Mouse (Mus musculus): Measurements from ENCODE around the gene Olfr1382.
"Not testable (repeated sequence)": the region's sequence is repeated elsewhere in the genome, so short reads cannot be mapped to it uniquely, and the experiment has no call there.

Olfr1382 gene

GRCm38 (mm10) chr11:49527947-49528346 lies at the start of gene Olfr1382:
Gene Olfr1382, plus strand, starts transcription at chr11:49528247.
- DNase-seq (ENCODE audit: low spot score in 2 of 2), result no peak

GRCm38 (mm10) chr11:49485973-49486372 lies 42.1 kb upstream of the Olfr1382 start:
- DNase-seq (ENCODE audit: low spot score in 2 of 2), result no peak

GRCm38 (mm10) chr11:49488770-49489169 lies 39.3 kb upstream of the Olfr1382 start, which contains the start of gene Olfr1385:
Gene Olfr1385, plus strand, starts transcription at chr11:49489070.
- not testable (repeated sequence) for DNase-seq (ENCODE audit: low spot score in 2 of 2)

GRCm38 (mm10) chr11:49518086-49518485 lies 10.0 kb upstream of the Olfr1382 start:
- no peak for DNase-seq (ENCODE audit: low spot score in 2 of 2)

- no peak for DNase-seq (ENCODE audit: low spot score in 2 of 2)
Measured at GRCm38 (mm10) chr11:49519348-49519747, 8.7 kb upstream of the Olfr1382 start, which contains the start of gene Olfr1383. Gene Olfr1383, plus strand, starts transcription at chr11:49519648.

- no peak for DNase-seq (ENCODE audit: low spot score in 2 of 2)
Measured at GRCm38 (mm10) chr11:49532761-49533160, 4.7 kb downstream of the Olfr1382 start.

- not testable (repeated sequence) for DNase-seq (ENCODE audit: low spot score in 2 of 2)
Measured at GRCm38 (mm10) chr11:49536631-49537030, 8.6 kb downstream of the Olfr1382 start.

- not testable (repeated sequence) for DNase-seq (ENCODE audit: low spot score in 2 of 2)
Measured at GRCm38 (mm10) chr11:49543149-49543548, 15.1 kb downstream of the Olfr1382 start, which contains the start of gene Olfr1381. Gene Olfr1381, plus strand, starts transcription at chr11:49543449.

GRCm38 (mm10) chr11:49554033-49554432 lies 26.0 kb downstream of the Olfr1382 start:
- not testable (repeated sequence) for DNase-seq (ENCODE audit: low spot score in 2 of 2)

GRCm38 (mm10) chr11:49556578-49556977 lies 28.5 kb downstream of the Olfr1382 start, which contains the start of gene Olfr1380:
Gene Olfr1380, plus strand, starts transcription at chr11:49556878.
- DNase-seq (ENCODE audit: low spot score in 2 of 2), result not testable (repeated sequence)

- DNase-seq (ENCODE audit: low spot score in 2 of 2), result not testable (repeated sequence)
Measured at GRCm38 (mm10) chr11:49575054-49575453, 47.0 kb downstream of the Olfr1382 start.

GRCm38 (mm10) chr11:49580452-49580851 lies 52.4 kb downstream of the Olfr1382 start:
- DNase-seq (ENCODE audit: low spot score in 2 of 2), result not testable (repeated sequence)
